Mouse (Mus musculus) kidney, postnatal 14 days (tissue): ENCODE results near the gene Zc3h10.
"Not testable (repeated sequence)": the region's sequence is repeated elsewhere in the genome, so short reads cannot be mapped to it uniquely, and the experiment has no call there.

ENCODE experiments used
- DNase-seq: peaks from one replicate; pipeline ENCODE4 v3.0.0; 2022; ENCODE audit warnings: mixed read lengths

Gene Zc3h10

DNA sequence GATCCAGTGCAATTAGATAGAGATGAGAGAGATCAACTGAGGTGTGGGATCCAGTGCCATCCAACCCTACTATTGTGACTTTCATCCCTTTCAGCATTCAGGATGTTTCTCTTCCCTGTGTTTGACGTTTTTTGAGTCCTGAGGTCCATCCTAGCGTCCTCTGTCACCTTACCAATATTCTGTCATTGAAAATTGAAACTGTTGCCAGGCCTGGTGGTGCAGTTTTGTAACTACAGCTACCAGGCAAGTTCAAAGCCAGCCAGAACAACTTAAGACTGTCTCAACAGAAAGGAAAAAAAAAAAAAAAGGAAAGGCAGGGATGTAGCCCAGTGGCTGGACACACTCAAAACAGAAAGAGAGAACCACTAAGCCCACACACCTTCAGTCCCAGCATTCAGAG, 52.3 kb downstream of the Zc3h10 start:
- no peak for DNase-seq

DNA sequence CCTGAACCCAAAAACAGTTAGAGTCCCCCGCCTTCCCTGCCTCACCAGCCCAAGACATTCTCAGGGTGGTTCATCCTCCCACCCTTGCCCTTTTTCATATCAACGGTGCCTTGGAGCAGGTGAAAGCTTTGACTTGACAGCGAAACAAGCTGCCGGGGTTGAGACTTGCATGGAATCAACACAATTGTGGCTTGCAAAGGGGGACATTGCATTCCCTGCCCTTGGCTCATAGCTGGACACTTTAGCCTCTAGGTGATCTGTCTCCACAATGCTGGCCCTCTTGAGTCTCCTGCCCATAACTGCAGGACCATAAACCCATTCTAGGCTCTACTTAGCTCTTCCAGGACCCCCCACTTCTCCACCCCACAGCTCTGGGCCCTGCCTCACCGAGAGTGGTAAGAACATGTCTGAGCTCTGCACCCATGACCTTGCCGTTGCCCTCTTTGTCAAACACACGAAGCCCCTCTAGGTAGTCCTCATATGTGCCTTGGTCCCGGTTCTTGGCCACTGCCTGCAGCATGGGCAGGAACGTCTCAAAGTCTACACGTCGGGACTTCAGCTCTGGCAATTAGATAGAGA, 52.8 kb downstream of the Zc3h10 start:
- DNase-seq: no peak

DNA sequence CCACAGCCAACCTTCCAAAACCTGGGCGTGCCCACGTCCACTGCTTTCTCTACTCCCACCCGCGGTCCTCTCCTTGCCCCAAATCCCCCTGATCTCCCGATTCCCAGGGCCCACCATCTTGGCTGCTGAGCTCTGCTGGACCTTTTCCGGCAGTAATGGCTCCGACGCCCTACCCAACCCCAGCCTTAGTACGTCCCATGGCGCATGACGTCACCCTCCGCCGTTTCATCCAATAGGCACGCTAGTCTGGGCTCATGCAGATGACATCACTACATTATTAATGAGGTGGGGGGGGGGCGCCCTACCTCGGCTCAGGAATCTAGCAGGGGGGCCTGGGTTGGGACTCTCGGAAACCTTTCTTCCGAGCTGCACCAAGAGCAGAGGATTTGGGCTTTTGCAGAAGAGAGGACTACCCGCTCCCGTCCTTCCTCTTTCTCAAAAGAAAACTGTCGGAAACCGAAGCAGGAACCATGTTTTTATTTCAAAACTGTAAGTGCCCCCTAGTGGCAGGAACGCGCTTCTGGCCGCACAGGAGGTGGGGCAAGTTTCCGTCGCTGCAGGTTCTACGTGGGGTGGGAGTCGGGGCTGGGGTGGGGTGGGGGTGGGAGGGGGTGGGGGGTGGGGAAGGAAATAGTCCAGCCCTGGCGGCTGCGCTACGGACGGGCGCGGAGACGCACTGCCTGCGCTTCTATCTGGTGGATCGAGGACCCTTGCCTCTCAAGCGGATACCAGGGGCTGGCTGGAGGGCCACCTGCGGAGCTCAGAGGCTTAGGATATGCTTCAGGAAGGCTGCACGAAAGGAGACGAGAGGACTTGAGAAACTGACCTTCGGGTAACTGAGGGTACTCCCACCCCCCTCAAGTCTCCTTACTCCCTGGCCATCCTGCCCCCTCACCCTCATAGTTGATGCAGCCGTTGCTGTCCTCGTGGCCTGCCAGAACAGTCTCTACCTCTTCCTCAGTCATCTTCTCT, 53.6 kb downstream of the Zc3h10 start, which contains the start of gene Myl6:
Gene Myl6, minus strand, starts transcription at position 451 of the 972 bp plus-strand sequence.
- peak; percentile 99 for DNase-seq

DNA sequence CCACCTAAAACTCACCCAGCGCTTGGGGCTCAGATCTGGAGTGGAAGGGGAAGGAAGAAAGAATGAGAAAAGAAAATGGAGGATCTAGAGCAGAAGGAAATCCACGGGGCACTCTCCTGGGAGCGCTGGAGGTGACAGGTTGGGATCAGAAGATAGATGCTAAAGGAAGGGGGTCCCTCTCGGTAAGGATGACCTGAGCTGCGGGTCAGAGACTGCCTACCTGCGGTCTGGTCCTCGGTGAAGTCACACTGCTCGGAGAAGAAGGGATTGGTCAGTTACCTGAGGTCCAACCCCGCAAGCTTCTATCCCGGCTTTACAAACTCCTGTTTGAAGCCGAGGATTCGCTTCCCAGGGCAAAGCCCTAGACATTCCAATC, 54.3 kb downstream of the Zc3h10 start:
- no peak for DNase-seq

GRCm38 (mm10) chr10:128492633-128493311, 54.8 kb downstream of the Zc3h10 start:
- peak; percentile 83 for DNase-seq

DNA sequence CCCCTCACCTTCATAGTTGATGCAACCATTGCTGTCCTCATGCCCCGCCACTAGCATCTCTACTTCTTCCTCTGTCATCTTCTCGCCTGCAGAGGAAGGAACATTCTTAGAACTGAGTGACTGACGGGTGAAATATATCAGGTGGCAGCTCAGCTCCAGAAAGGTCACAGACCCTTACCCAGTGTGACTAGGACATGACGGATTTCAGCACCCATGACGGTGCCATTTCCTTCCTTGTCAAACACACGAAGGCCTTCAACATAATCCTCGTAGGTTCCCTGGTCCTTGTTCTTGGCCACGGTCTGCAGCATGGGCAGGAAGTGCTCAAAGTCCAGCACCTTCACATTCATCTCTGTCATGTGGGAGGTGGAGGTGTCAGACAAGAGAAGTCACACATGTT, 55.5 kb downstream of the Zc3h10 start:
- DNase-seq: not testable (repeated sequence)
